Mouse (Mus musculus): ENCODE results near the gene Ppil6.

Ppil6 gene

DNA sequence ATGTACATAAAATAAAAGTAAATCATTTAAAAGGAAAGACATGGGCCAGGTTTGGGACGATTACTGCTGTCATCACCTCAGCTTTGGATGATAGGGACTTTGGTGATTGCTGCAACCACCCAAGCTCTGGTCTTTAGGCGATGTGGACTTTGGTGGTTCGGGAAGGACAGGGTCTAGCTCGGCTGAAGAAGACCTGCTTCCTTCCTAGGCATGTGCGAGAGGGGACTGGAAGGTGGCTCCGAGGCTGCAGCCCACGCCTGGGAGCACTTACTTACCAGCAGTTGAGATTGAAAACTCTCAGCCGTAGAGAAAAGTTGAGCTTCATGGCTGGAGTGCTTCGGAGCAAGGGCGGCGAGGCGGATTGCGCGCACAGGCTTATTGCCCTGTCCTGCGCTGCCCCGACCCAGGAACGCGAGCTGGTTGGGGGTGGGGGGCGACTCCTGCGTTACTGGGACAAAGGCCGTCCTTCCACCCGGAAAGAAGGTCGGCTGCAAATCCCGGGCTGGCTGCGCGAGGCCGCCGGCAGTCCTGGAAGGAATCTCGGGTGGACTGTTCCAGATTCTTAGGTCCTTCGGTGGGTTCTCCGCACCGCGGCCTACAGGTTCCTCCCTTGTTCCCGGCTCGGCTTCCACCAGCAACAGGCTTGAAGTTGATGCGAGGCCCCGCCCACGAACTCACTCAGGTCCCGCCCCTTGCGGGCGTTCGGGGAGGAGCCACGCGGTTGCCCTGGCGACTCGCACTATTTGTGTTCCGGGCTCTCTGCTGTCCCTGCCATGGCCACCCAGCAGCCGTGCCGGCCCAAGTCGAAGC, at the start of gene Ppil6, which contains the start of gene Smpd2:
Ppil6 (plus strand) TSS at position 732 of the 810 bp plus-strand sequence.
Smpd2 (minus strand) TSS at position 662 of the 810 bp plus-strand sequence.
- in situ Hi-C loops (cut with MboI, MseI) = loop anchor here (25.0 kb wide), 1 partner anchor 772 kb away; no protein-coding TSS in a partner anchor

DNA sequence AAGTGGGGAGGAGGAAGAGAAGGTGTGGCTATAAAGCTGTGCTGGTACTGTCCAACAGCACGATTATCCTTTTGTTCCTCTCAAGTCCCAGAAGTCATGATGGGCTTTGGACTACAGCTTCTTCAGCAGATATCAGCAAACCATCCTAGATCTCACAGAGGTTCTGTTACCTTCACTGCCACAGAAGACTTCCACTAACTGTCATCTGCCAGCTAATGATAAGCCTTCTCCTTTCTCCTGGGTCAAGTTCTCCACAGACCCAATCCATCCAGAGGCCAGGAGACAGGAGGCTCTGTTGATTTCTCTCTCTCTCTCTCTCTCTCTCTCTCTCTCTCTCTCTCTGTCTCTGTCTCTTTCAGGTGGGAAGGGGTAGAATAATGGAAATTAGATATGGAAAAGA, 42.0 kb upstream of the Ppil6 start:
- in situ Hi-C loops (cut with MboI, MseI) = no loop called here

- in situ Hi-C loops (cut with MboI, MseI) = no loop called here
These were observed 40.6 kb upstream of the Ppil6 start for GRCm38 (mm10) chr10:41449684-41450083.

DNA sequence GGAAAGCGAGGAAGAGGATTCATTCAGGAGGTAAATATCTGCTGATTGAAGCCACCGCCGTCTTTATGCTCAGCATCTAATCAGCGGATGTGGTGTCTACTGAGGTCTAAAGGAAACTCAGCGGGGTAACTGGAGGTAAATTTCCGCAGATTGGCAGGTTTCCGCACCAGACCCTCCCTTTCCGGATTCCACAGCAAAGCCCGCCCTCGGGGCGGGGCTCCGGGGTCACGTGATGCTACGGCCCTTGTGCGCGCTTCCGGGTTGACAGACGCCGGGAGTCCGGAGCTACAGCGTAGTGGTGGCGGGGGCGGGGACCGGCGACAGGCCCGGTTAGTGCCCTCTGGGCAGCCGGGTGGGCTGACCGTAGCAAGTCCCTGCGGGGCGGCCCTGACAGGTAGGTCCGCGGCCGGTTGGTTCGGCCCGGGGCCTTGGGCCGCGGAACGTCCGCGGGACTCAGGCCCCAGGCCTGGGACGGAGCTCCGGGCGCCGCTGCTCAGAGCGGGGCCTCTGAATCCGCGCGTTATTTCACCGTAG, 40.0 kb upstream of the Ppil6 start, which contains the start of gene Zbtb24:
Zbtb24 (plus strand) TSS at position 247 of the 534 bp plus-strand sequence.
- in situ Hi-C loops (cut with MboI, MseI) = no loop called here

- in situ Hi-C loops (cut with MboI, MseI) = no loop called here
These were observed 39.3 kb upstream of the Ppil6 start for GRCm38 (mm10) chr10:41450780-41451522.

DNA sequence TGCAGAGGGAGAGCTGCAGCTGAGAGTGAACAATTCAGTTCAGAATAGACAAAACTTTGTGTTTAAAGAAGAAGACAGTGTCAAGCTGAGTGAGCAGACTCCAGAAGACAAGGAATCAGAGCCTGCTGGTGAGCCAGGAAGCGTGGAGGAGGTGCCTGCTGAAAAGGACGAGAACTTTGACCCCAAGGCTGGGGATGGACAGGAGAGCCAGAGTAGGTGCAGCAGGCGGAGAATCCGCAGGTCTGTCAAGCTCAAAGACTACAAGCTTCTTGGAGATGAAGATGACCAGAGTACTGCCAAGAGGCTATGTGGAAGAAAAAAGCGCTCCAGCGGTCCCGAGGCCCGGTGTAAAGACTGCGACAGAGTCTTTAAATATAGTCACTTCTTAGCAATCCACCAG, 38.6 kb upstream of the Ppil6 start:
- in situ Hi-C loops (cut with MboI, MseI) = no loop called here

DNA sequence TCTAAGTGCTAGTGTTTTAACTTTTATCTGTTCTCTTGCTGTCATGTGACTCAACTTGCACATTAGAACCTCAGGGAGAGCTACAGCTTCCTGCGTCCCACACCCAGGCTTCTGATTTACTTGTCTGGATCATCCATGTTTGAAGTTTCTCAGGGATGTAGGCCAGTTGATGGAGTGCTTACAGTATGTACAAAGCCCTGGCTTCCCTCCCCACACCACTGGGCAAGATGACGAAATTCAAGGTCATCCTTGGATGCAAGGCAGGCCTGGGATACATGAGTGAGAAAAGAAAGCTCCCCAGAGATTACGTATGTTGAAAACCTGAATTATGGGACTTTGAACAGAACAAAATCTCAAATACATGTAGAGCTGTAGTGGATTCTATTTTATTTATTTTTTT, 37.4 kb upstream of the Ppil6 start:
- in situ Hi-C loops (cut with MboI, MseI) = no loop called here

- in situ Hi-C loops (cut with MboI, MseI) = no loop called here
These were observed 30.2 kb upstream of the Ppil6 start for GRCm38 (mm10) chr10:41459990-41460389.

DNA sequence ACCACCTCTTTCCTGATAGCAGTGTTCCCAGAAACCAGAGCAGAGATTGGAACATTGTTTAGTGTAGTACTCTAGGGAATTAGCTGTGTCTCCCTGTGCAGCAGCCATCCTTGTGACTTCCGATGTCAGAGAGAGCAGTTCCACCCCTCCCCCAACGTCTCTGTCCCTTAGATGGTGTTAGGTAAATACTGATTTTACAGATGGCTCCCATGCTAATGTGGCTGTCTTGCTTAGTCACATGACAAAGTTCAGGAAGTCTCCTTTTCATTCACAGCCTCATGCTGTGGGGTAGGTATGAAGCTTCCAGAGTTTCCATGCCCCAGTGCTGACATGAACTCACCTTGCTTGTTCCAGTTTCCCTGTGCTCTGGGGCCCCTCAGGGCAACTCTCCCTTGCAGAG, 29.7 kb upstream of the Ppil6 start:
- in situ Hi-C loops (cut with MboI, MseI) = no loop called here

GRCm38 (mm10) chr10:41461057-41461722, 29.0 kb upstream of the Ppil6 start:
- in situ Hi-C loops (cut with MboI, MseI) = no loop called here

DNA sequence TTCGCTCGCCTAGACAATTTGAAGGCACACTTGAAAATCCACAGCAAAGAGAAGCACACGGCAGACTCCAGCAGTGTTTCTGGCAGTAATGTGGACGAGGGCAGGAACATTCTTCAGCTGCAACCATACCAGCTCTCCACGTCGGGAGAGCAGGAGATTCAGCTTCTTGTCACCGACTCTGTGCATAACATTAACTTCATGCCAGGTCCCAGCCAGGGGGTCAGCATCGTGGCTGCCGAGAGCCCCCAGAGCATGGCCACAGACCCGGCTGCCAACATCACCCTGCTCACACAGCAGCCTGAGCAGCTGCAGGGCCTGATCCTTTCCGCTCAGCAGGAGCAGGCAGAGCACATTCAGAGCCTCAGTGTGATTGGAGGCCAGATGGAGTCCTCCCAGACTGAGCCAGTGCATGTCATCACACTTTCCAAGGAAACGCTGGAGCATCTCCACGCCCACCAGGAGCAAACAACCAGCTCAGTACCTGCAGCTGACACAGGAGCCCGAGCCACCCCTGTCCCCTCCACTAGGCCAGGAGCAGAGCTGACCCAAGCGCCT, 25.8 kb upstream of the Ppil6 start:
- in situ Hi-C loops (cut with MboI, MseI) = no loop called here

- in situ Hi-C loops (cut with MboI, MseI) = no loop called here
These were observed 22.9 kb upstream of the Ppil6 start for GRCm38 (mm10) chr10:41467325-41467724.

- in situ Hi-C loops (cut with MboI, MseI) = no loop called here
These were observed 19.5 kb upstream of the Ppil6 start for GRCm38 (mm10) chr10:41470693-41471092.

DNA sequence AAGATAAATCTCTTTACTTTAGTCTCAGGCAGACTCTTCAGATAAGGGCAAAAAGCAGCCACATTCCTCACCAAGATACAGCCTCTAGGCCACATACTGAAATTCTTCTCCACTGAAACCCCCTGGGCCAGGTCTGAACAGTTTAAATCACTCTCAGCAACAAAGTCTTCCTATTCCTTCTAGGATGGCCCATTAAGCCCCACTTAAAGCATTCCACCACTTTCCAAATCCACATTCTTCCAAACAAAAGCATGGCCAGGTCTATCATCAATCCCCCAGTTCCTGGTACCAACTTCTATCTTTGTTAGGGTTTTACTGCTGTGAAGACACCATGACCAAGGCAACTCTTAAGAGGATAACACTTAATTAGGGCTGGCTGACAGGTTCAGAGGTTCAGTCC, 17.7 kb upstream of the Ppil6 start:
- in situ Hi-C loops (cut with MboI, MseI) = no loop called here

DNA sequence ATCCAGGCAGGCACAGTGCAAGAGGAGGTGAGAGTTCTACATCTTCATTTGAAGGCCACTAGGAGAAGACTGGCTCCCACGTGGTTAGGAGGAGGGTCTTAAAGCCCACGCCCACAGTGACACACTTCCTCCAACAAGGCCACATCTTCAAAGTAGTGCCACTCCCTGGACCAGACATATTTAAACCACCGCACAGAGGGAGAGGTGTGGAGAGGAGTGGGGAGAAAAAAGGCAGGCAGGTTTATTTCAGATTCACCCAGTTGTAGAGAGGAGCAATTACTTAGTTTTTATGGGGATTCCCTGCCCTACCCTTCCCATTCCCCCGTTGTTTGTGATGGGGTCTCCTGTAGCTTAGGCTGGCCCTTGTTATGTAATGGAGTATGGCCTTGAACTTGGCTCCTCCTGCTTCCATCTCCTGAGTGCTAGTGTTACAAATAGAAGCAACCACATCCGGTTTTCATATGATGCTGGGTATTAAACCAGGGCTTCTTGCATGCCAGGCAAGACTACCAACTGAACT, 17.2 kb upstream of the Ppil6 start:
- in situ Hi-C loops (cut with MboI, MseI) = no loop called here

DNA sequence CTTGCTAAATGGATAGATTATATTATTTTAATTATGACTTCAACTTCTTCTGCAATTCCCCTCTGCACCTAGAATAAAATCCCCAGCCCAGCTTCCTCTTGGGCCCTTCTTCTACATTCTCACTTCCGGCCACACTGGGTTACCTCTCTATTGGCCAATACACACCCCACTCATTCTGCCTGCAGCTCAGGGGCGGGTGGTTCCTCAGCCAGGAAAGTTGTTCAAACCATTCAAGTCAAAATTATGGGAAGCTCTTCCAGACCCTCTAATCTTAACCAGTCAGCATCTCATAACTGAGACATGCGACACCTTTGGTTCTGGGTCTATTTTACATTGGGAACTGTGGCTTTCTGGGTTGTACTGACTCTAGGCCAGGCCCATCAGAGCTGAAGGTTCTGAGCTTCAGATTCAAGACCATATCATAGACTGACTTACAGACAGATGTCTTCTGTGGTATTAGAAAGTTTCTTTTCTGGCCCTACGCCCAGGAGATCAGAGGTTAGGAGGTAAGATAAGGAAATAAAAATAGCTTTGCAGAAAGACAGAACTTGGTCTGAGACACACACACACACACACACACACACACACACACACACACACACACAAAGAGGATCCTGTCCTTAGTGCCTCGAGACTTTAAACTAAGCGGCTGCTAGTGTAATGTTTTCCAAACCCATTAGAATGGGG, 16.3 kb upstream of the Ppil6 start:
- in situ Hi-C loops (cut with MboI, MseI) = no loop called here

DNA sequence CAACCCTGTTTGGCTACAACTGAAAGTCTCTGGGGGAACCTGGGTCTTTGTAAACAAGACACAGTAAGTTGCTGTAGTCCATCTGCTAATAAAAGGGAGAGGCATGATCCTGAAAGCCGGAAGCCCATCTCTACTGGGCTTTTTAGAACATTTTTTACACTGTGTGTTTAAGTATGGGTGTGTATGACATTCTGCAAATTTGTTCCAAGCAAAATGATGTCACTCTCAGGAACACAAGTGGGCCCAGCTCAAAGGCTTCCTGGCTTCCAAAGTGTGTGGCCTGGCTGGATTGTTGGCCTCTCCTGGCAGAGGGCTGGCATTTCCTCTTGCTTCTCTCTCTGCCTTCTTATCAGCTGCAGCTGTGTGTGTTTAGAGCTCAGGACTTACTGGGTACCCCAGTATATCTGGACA, 15.3 kb upstream of the Ppil6 start:
- in situ Hi-C loops (cut with MboI, MseI) = loop anchor here (25.0 kb wide), 1 partner anchor 787 kb away; no protein-coding TSS in a partner anchor

DNA sequence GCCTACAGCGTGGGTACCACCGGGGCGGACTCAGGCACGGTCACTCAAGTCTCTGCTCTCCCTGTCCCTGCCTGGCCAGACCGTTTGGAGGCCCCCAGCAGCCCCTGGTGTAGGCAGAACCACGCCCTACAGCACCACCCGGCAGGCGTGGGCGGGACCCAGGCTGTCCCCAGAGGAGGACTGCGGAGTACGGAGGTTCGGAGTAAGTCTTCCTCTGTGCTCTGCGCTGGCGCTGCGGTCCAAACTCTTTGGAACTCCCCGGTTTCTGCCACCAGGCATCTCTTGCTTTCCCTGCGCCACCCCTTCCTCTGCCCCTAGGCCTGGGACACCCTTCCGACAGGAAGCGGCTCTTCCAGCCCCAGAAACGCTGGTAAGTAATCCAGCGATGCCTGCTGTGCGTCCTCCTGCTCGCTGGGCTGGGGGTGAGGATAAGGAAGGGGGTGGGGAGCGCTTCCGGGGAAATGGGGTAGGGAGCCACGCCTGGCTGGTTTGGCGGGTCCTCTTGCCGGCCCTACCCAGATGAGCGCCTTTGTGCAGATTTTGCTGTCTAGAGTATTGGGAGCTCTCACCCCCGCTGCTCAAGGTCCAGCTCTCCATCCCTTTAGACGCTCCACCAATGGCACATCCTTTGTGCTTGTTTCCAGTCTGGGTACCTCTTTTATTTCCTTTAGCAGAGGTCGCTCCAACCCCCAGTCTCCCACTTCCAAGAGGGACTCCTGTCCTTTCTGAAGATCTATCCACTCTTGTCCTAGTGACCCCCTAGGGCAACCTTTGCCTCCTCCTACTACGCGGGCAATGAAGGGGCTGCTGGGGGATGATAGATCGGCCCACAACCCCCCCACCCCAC, 13.8 kb upstream of the Ppil6 start, which contains the start of gene Mical1:
Mical1 (plus strand) TSS at position 144 of the 847 bp plus-strand sequence.
- in situ Hi-C loops (cut with MboI, MseI) = loop anchor here (25.0 kb wide), 1 partner anchor 786 kb away; no protein-coding TSS in a partner anchor

DNA sequence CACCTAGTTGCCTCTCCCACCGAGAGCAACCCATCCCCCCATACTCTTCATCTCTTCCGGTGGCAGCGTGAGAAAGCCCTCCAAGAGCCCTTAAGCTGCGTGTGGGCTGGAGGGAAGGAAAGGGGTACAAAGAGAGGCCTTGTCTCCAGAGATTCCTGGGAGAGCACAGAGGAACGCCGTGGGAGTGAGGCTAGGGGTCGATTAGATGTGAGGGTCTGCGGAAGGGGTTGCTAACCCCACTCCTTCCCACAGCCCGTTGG, 13.3 kb upstream of the Ppil6 start:
- in situ Hi-C loops (cut with MboI, MseI) = loop anchor here (25.0 kb wide), 1 partner anchor 785 kb away; no protein-coding TSS in a partner anchor

Data from T-helper 2 cell (primary cell).